Mouse (Mus musculus): ENCODE data around the gene Lin7b.
"Not testable (repeated sequence)": the region's sequence is repeated elsewhere in the genome, so short reads cannot be mapped to it uniquely, and the experiment has no call there.

Gene Lin7b

GRCm38 (mm10) chr7:45395578-45396336 lies 25.4 kb upstream of the Lin7b start, which contains the start of gene Snrnp70:
Snrnp70 (minus strand) TSS chr7:45395742.
- DNase-seq, result peak; percentile 100

GRCm38 (mm10) chr7:45395129-45395541 lies 24.8 kb upstream of the Lin7b start:
- DNase-seq, result peak; percentile 63

- DNase-seq, result no peak
Observed at GRCm38 (mm10) chr7:45386077-45386476, 15.7 kb upstream of the Lin7b start.

- peak; percentile 42 for DNase-seq
Observed at GRCm38 (mm10) chr7:45376057-45376456, 5.7 kb upstream of the Lin7b start.

GRCm38 (mm10) chr7:45374620-45375019 lies 4.2 kb upstream of the Lin7b start:
- DNase-seq, result no peak

- no peak for DNase-seq
Observed at GRCm38 (mm10) chr7:45372371-45372770, 2.0 kb upstream of the Lin7b start.

- peak; percentile 39 for DNase-seq
Observed at GRCm38 (mm10) chr7:45369836-45370474, 428 bp downstream of the Lin7b start.

GRCm38 (mm10) chr7:45369022-45369745 lies 1.2 kb downstream of the Lin7b start:
- no peak for DNase-seq

- no peak for DNase-seq
Observed at GRCm38 (mm10) chr7:45368178-45368577, 2.2 kb downstream of the Lin7b start.

- peak; percentile 98 for DNase-seq
Observed at GRCm38 (mm10) chr7:45367020-45367880, 3.1 kb downstream of the Lin7b start.

GRCm38 (mm10) chr7:45366652-45367019 lies 3.7 kb downstream of the Lin7b start, which contains the start of gene Ppfia3:
Ppfia3 (minus strand) TSS chr7:45367019.
- DNase-seq, result no peak

- peak; percentile 40 for DNase-seq
Observed at GRCm38 (mm10) chr7:45365742-45366651, 4.4 kb downstream of the Lin7b start.

- DNase-seq, result no peak
Observed at GRCm38 (mm10) chr7:45363983-45364382, 6.4 kb downstream of the Lin7b start.

- DNase-seq, result no peak
Observed at GRCm38 (mm10) chr7:45362801-45363200, 7.6 kb downstream of the Lin7b start.

GRCm38 (mm10) chr7:45361243-45361804 lies 9.1 kb downstream of the Lin7b start:
- DNase-seq, result peak; percentile 81

- DNase-seq, result no peak
Observed at GRCm38 (mm10) chr7:45360404-45361125, 9.8 kb downstream of the Lin7b start.

GRCm38 (mm10) chr7:45359081-45359480 lies 11.3 kb downstream of the Lin7b start:
- not testable (repeated sequence) for DNase-seq

- DNase-seq, result no peak
Observed at GRCm38 (mm10) chr7:45356087-45356486, 14.3 kb downstream of the Lin7b start.

- DNase-seq, result no peak
Observed at GRCm38 (mm10) chr7:45355318-45356020, 14.9 kb downstream of the Lin7b start.

- DNase-seq, result no peak
Observed at GRCm38 (mm10) chr7:45353041-45353440, 17.3 kb downstream of the Lin7b start.

All from right cerebral cortex, postnatal 14 days (tissue).